Mouse (Mus musculus) C2C12 (cell line): ENCODE measurements around the gene Rd3. TPM values are rescaled to one million over a fixed set of nuclear protein-coding genes. Genes with fewer than 3 reads are reported as not detected.

Experiments used
- H3K27me3 ChIP-seq: one replicate; pipeline ENCODE4 v1.6.1; 2011; ENCODE audit not compliant: control insufficient read depth, insufficient read depth, insufficient read length
- H3K36me3 ChIP-seq: one replicate; pipeline ENCODE4 v1.6.1; 2011; ENCODE audit not compliant: control insufficient read depth, insufficient read depth
- H3K4me3 ChIP-seq: one replicate; pipeline ENCODE4 v1.5.1; 2011; ENCODE audit warnings: mild to moderate bottlenecking, control low read depth; ENCODE audit not compliant: poor library complexity, insufficient read depth, severe bottlenecking
- H3K79me2 ChIP-seq: one replicate; pipeline ENCODE4 v1.6.1; 2011; ENCODE audit not compliant: control insufficient read depth, insufficient read depth
- H3K79me3 ChIP-seq: one replicate; pipeline ENCODE4 v1.6.1; 2011; ENCODE audit warnings: low read depth, control low read depth
- H3ac ChIP-seq: one replicate; pipeline ENCODE3; 2011; ENCODE audit warnings: low read depth; ENCODE audit not compliant: control insufficient read depth, insufficient read length
- CEBPB ChIP-seq: IDR thresholded peaks from one replicate; pipeline ENCODE4 v1.6.1; 2011; ENCODE audit warnings: low read depth, mild to moderate bottlenecking, control low read depth, moderate library complexity
- CTCF ChIP-seq: IDR thresholded peaks from one replicate; pipeline ENCODE4 v1.5.1; 2011; ENCODE audit not compliant: control insufficient read depth, insufficient read depth, insufficient read length
- FOSL1 ChIP-seq: IDR thresholded peaks from one replicate; pipeline ENCODE4 v1.8.0; 2011; ENCODE audit warnings: mild to moderate bottlenecking, low read length; ENCODE audit not compliant: poor library complexity, insufficient read depth, severe bottlenecking
- MAX ChIP-seq: IDR thresholded peaks from one replicate; pipeline ENCODE4 v1.6.1; 2011; ENCODE audit warnings: mild to moderate bottlenecking, control low read depth
- MYOD1 ChIP-seq: IDR thresholded peaks from one replicate; pipeline ENCODE4 v1.6.1; 2011; ENCODE audit warnings: low read depth; ENCODE audit not compliant: control insufficient read depth, insufficient read length
- MYOG ChIP-seq: IDR thresholded peaks from one replicate; pipeline ENCODE4 v1.6.1; 2011; ENCODE audit not compliant: control insufficient read depth, insufficient read length; ENCODE audit errors: extremely low read depth
- USF1 ChIP-seq: IDR thresholded peaks from one replicate; pipeline ENCODE4 v1.6.1; 2011; ENCODE audit warnings: low read depth, mild to moderate bottlenecking, control low read depth, moderate library complexity
- long read RNA-seq, 2 experiments: library from polyadenylated mRNA; unstranded; transcript quantifications; one replicate each; pipeline ENCODE4 v2.0.0; 2019 to 2020
- polyA plus RNA-seq: library from polyadenylated mRNA; unstranded; fragments of >200 nt; fragmentation: generic; extraction: Trizol; gene quantifications from one replicate; pipeline ENCODE4 v1.2.1, GENCODE M21; 2012; ENCODE audit warnings: missing spikeins

The Rd3 gene
- polyA plus RNA-seq = not detected
- long read RNA-seq, experiment 1 = 0 reads
- long read RNA-seq, experiment 2 = 0 reads

- Histone ChIP-seq H3K4me3 (no peak within 1 kb of the TSS), H3ac (no peak within 1 kb of the TSS), H3K27me3 (peaks cover 16% of the 10 kb centered on the region), H3K79me2 (no peaks in the 10 kb centered on the region), H3K36me3 (no peaks in the 10 kb centered on the region), H3K79me3 (no peaks in the 10 kb centered on the region)
- no peak for TF ChIP-seq MAX
- no peak for TF ChIP-seq MYOD1
- TF ChIP-seq CTCF = no peak
- TF ChIP-seq FOSL1 = no peak
- TF ChIP-seq USF1 = no peak
- TF ChIP-seq MYOG = no peak
- TF ChIP-seq CEBPB = no peak
These were observed at the start of gene Rd3 for GRCm38 (mm10) chr1:191977187-191977586. TSS of gene Rd3 (plus strand) at chr1:191977370.

DNA sequence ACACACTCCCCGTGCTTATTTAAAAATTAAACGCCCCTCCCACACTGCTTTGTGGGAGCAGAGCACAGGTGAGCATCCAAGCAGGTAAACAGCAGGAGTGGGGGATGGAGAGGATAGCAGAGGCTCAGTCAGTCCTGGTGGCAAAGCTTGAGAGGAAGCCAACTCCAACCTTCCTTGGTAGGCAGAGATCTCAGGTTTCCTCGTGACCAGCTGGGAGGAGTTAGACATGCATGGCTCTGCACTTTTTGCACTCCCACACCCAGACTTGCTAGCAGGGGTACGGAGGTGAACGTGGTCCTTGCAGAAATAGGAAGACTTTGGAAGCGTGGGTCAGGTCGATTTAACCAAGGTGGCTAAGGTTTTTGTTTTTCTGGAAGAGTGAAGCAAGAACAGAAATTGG lies 48.8 kb upstream of the Rd3 start:
- Histone ChIP-seq H3K79me2 (no peaks in the 10 kb centered on the region), H3K36me3 (no peaks in the 10 kb centered on the region), H3ac (no peak overlapping the region), H3K79me3 (no peaks in the 10 kb centered on the region), H3K27me3 (peaks cover 39% of the 10 kb centered on the region), H3K4me3 (no peak overlapping the region)
- no peak for TF ChIP-seq USF1

DNA sequence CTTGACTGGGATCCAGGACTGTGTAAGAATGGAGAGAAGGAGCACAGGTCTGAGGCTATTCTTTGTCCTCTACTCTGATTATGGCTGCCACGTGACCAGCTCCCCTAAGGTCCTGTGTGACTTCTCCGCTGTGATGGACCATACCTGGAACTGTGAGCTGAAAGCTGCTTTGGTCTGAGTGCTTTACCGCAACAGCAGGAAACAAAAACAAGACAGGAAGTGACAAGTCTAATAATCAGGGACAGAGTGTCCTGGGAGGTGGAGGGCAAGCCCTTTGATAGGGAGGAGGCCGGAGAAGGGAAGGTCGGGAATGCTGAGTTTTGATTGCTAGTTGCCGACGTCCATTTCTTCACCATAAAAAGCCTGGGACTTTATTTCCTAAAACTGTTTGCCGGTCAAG lies 48.1 kb upstream of the Rd3 start:
- TF ChIP-seq CEBPB = no peak
- no peak for TF ChIP-seq FOSL1
- TF ChIP-seq CTCF = no peak
- no peak for TF ChIP-seq USF1
- H3K79me3 ChIP-seq = no peaks in the 10 kb centered on the region
- H3K79me2 ChIP-seq = no peaks in the 10 kb centered on the region
- no peak overlapping the region for H3K4me3 ChIP-seq
- peaks cover 36% of the 10 kb centered on the region for H3K27me3 ChIP-seq
- H3K36me3 ChIP-seq = no peaks in the 10 kb centered on the region
- H3ac ChIP-seq = no peak overlapping the region

DNA sequence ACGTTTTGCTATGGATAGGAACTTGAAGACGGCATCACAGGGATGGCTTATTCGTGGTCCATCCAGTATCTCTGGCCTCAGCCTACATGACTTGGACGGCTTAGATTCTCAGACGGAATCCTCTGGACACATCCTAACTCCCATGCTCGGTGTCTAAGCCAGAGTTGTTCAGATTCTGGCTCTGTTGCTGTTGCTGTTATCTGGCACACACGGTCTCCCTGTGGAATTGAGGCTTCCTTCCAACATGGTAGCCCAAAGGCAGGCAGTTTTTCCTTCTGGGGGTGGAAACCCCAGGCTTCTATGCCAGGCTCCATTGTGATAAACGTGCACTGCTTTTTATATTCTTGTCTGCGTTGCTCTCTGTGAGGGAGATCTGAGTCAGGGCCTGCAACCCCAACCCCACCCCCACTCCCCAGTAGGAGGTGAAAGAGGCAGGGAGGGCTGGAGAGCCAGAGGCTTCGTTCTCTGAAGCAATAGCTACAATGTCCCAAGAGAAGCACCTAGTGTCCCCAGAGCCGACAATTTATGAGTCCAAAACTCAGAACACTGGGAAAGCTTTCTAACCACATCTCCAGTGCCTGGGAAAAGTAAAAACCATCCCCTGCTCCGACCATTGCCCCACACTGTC lies 47.2 kb upstream of the Rd3 start:
- Histone ChIP-seq H3ac (no peak overlapping the region), H3K36me3 (no peaks in the 10 kb centered on the region), H3K79me2 (no peaks in the 10 kb centered on the region), H3K27me3 (peaks cover 36% of the 10 kb centered on the region), H3K4me3 (no peak overlapping the region), H3K79me3 (no peaks in the 10 kb centered on the region)
- TF ChIP-seq CTCF (no peak), USF1 (no peak), MAX (no peak), MYOD1 (no peak), FOSL1 (no peak), CEBPB (no peak), MYOG (no peak)

DNA sequence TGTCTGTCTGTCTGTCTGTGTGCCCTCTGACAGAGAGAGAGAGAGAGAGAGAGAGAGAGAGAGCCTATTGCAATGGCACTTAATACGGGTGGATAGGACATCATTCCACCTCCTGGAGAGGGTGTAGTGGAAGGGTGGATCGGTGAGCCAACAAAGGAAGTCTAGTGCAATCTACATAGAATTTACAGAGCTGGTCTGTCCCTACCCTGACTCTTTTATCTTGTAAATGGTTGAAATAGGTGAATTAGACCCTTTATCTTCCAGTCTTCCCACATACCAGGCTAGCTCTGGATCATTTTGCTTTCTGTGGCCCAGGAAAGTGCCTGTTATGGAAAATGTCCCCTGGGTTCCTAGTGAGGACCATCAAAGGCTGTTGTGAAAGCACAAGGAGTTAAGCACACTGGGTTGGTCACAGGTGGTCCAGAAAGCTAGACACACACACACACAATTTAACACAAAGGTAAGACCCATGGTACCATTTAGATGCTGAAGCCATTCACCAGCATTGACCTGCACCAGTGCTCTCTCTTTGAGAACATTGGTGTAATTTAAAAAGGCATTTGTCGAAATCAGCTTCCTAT lies 46.6 kb upstream of the Rd3 start:
- no peak for TF ChIP-seq USF1
- no peak for TF ChIP-seq CTCF
- no peak for TF ChIP-seq MYOG
- TF ChIP-seq FOSL1 = no peak
- no peak for TF ChIP-seq MAX
- TF ChIP-seq MYOD1 = no peak
- TF ChIP-seq CEBPB = no peak
- H3K79me3 ChIP-seq = no peaks in the 10 kb centered on the region
- H3K79me2 ChIP-seq = no peaks in the 10 kb centered on the region
- no peak overlapping the region for H3ac ChIP-seq
- H3K36me3 ChIP-seq = no peaks in the 10 kb centered on the region
- H3K4me3 ChIP-seq = no peak overlapping the region
- H3K27me3 ChIP-seq = peaks cover 36% of the 10 kb centered on the region

DNA sequence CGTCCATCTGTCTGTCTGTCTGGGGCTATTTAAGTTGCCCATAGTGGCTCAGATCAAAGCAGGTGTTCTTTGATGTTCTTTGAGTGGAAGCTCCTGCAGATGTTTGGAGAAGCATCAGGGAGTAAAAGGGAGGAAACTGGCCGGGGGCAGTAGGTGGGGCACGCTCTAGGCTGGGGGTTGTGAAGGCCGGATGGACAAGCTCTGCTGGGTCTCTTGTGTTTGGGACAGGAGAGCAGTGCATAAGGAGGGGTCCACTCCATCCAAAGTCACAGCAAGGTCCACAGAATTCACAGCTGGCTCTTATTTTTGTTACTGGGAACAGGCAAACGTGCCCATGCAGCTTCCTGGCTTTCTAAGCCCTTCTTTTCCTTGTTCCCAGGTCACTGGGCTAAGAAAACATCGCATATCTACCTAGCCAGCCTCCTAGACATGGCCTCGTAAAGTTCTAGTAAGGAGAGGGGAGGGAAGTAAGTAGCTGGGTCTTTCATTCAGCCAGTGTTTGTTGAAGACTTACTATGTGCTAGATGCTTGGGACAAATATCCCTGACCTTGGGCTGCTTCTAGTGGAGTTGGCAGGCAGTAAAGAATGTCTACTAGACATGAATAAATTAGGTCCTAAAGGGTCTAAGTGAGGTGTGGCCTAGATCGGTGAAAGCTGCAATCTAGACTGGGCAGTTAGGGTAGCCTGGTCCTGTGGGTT lies 44.7 kb upstream of the Rd3 start:
- H3K4me3 ChIP-seq = no peak overlapping the region
- H3K36me3 ChIP-seq = no peaks in the 10 kb centered on the region
- H3ac ChIP-seq = no peak overlapping the region
- H3K27me3 ChIP-seq = peaks cover 36% of the 10 kb centered on the region
- H3K79me3 ChIP-seq = no peaks in the 10 kb centered on the region
- no peaks in the 10 kb centered on the region for H3K79me2 ChIP-seq
- TF ChIP-seq USF1 (no peak), MAX (no peak), FOSL1 (no peak), MYOD1 (no peak), MYOG (no peak), CEBPB (no peak), CTCF (no peak)
